Mouse (Mus musculus): ENCODE measurements at regions not wholly inside any gene's neighbourhood (a gene's known extent, or its start where the extent isn't known, plus 50 kb on each side); places are given as distances from the start of the nearest gene placed in this dataset.
A peak's percentile ranks its signal among the peaks of the same experiment; 100 is the strongest.
"Not testable (repeated sequence)": the region's sequence is repeated elsewhere in the genome, so short reads cannot be mapped to it uniquely, and the experiment has no call there.

GRCm38 (mm10) chr13:5548768-5549167, 312.5 kb upstream of the Klf6 start:
- DNase-seq = no peak

- no peak for DNase-seq
Observed at GRCm38 (mm10) chr13:5549175-5549574, 312.1 kb upstream of the Klf6 start.

- no peak for DNase-seq
Observed at GRCm38 (mm10) chr13:5549747-5550146, 311.5 kb upstream of the Klf6 start.

GRCm38 (mm10) chr13:5550354-5550753, 310.9 kb upstream of the Klf6 start:
- DNase-seq = no peak

GRCm38 (mm10) chr13:5551131-5551530, 310.2 kb upstream of the Klf6 start:
- no peak for DNase-seq

GRCm38 (mm10) chr13:5553461-5553860, 307.8 kb upstream of the Klf6 start:
- DNase-seq = no peak

GRCm38 (mm10) chr13:5558095-5558494, 303.2 kb upstream of the Klf6 start:
- DNase-seq = no peak

GRCm38 (mm10) chr13:5566479-5566878, 294.8 kb upstream of the Klf6 start:
- no peak for DNase-seq

GRCm38 (mm10) chr13:5566896-5567295, 294.4 kb upstream of the Klf6 start:
- DNase-seq = no peak

- DNase-seq = no peak
Observed at GRCm38 (mm10) chr13:5569579-5569978, 291.7 kb upstream of the Klf6 start.

- no peak for DNase-seq
Observed at GRCm38 (mm10) chr13:5570386-5570785, 290.9 kb upstream of the Klf6 start.

GRCm38 (mm10) chr13:5576568-5576967, 284.7 kb upstream of the Klf6 start:
- DNase-seq = no peak

- not testable (repeated sequence) for DNase-seq
Observed at GRCm38 (mm10) chr13:5583681-5584080, 277.6 kb upstream of the Klf6 start.

- no peak for DNase-seq
Observed at GRCm38 (mm10) chr13:5587196-5587595, 274.1 kb upstream of the Klf6 start.

- no peak for DNase-seq
Observed at GRCm38 (mm10) chr13:5591286-5591685, 270.0 kb upstream of the Klf6 start.

- peak; percentile 47 for DNase-seq
Observed at GRCm38 (mm10) chr13:5591837-5592555, 269.3 kb upstream of the Klf6 start.

GRCm38 (mm10) chr13:5592556-5593061, 268.7 kb upstream of the Klf6 start:
- peak; percentile 27 for DNase-seq

- DNase-seq = no peak
Observed at GRCm38 (mm10) chr13:5601648-5602047, 259.6 kb upstream of the Klf6 start.

- DNase-seq = peak; percentile 23
Observed at GRCm38 (mm10) chr13:5603905-5604596, 257.2 kb upstream of the Klf6 start.

- no peak for DNase-seq
Observed at GRCm38 (mm10) chr13:5605418-5605817, 255.9 kb upstream of the Klf6 start.

GRCm38 (mm10) chr13:5607462-5607861, 253.8 kb upstream of the Klf6 start:
- no peak for DNase-seq

- no peak for DNase-seq
Observed at GRCm38 (mm10) chr13:5614186-5614737, 247.0 kb upstream of the Klf6 start.

- no peak for DNase-seq
Observed at GRCm38 (mm10) chr13:5614833-5615232, 246.4 kb upstream of the Klf6 start.

GRCm38 (mm10) chr13:5615327-5615726, 246.0 kb upstream of the Klf6 start:
- DNase-seq = peak; percentile 8

Data from retina, postnatal 1 day (tissue).